Mouse (Mus musculus) CH12.LX (cell line): ENCODE measurements at regions not wholly inside any gene's neighbourhood (a gene's known extent, or its start where the extent isn't known, plus 50 kb on each side); places are given as distances from the start of the nearest gene placed in this dataset.

Experiments used
- BHLHE40 ChIP-seq: IDR thresholded peaks from 2 replicates; pipeline ENCODE4 v1.6.1; 2011; ENCODE audit warnings: mild to moderate bottlenecking, low read depth, low read length, improper control_type of control experiment
- CTCF ChIP-seq, 2 experiments: IDR thresholded peaks in 1 of 2; conservative IDR thresholded peaks in 1 of 2; 2 replicates each; pipeline ENCODE4 v1.5.1; 2011 to 2012; ENCODE audit warnings: low read depth in 2 of 2, low read length in 2 of 2, improper control_type of control experiment in 1 of 2, inconsistent platforms in 1 of 2, mild to moderate bottlenecking in 1 of 2, moderate library complexity in 1 of 2
- EP300 ChIP-seq: IDR thresholded peaks from 2 replicates; pipeline ENCODE4 v1.6.1; 2011; ENCODE audit warnings: low read length, improper control_type of control experiment
- POLR2A ChIP-seq: IDR thresholded peaks from 2 replicates; pipeline ENCODE4 v1.6.1; 2011; ENCODE audit warnings: low read depth, mild to moderate bottlenecking, improper control_type of control experiment, low read length
- UBTF ChIP-seq: IDR thresholded peaks from 2 replicates; pipeline ENCODE4 v1.6.1; 2012; ENCODE audit warnings: low read depth, mild to moderate bottlenecking, inconsistent platforms, low read length, improper control_type of control experiment, moderate library complexity

GRCm38 (mm10) chr3:107386432-107386831 is 53.0 kb upstream of the Rbm15 start:
- no peak for TF ChIP-seq UBTF
- TF ChIP-seq EP300 = no peak
- no peak for TF ChIP-seq POLR2A
- no peak for TF ChIP-seq BHLHE40
- TF ChIP-seq CTCF (conservative IDR thresholded peaks at IDR 0.05 in 1 of 2, IDR thresholded peaks at IDR 0.05 in 1 of 2; ENCODE audit: low read depth in 2 of 2, low read length in 2 of 2) = no peak
